Mouse (Mus musculus): ENCODE measurements around the gene 9930022D16Rik.

GRCm38 (mm10) chr11:109410197-109410980 is 3.3 kb upstream of the 9930022D16Rik start:
- no peak for TF ChIP-seq CTCF (IDR thresholded peaks at IDR 0.05 in 2 of 3, conservative IDR thresholded peaks at IDR 0.05 in 1 of 3; ENCODE audit: control insufficient read depth in 1 of 3, insufficient read depth in 1 of 3, low read depth in 2 of 3, low read length in 3 of 3, poor library complexity in 1 of 3, severe bottlenecking in 1 of 3)
- TF ChIP-seq RAD21 (IDR thresholded peaks at IDR 0.05; ENCODE audit: low read depth, low read length), result no peak
- no peak for TF ChIP-seq E2F4 (IDR thresholded peaks at IDR 0.05; ENCODE audit: borderline replicate concordance, low read depth, low read length)
- no peak for TF ChIP-seq ELF1 (IDR thresholded peaks at IDR 0.05; ENCODE audit: low read depth, low read length)
- no peak for TF ChIP-seq USF2 (IDR thresholded peaks at IDR 0.05; ENCODE audit: borderline replicate concordance in 1 of 2, insufficient read depth in 1 of 2, low read depth in 1 of 2, low read length in 2 of 2)
- no peak for TF ChIP-seq MXI1 (IDR thresholded peaks at IDR 0.05; ENCODE audit: low read depth, low read length)
- no peak for TF ChIP-seq ZMIZ1 (IDR thresholded peaks at IDR 0.05; ENCODE audit: low read depth, low read length)
- no peak for TF ChIP-seq TAL1 (IDR thresholded peaks at IDR 0.05; ENCODE audit: low read length)
- TF ChIP-seq CHD1 (IDR thresholded peaks at IDR 0.05; ENCODE audit: low read depth, low read length), result no peak

Measured in MEL (cell line).